ENCODE assay signal across 1 mouse cellular context in the genomic region with DNA sequence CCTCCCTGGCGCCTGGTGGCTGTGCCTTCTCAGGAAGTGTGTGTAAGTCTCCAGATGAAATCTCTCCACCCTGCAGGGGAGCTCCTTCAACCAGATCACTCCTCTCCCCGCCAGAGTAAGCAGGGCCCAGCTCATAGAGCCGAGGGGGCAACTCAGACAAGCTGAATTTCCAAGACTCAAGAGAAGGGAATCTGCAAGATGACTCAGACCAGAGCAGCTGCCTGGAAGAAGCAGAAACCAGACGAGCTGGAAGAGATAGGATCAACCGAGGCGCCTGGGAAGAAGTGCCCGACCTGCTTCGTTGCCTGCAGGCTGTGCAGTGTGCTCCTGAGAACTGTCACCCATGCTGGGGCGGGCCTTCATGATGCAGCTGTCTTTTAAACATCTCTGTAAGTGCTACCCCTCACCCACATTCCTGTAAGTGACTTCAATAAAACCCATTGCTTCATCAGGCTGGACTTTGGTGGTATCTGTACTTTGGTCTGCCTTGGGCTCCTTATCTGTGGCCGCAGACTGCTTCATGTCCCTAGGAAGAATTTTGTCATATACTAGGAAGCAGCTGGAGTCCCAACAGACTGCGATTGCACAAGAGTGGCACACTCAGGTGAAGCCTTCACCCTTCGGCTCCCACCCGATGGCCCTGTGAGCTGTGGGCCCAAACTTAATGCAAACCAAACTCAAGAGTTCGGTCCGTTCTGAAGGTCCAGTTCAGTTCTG.
TF ChIP-seq lines count a peak whose summit lies in the region.

No protein-coding gene starts in this region.

TF ChIP-seq in MEL, 35 proteins besides CTCF, POLR2A, EP300 and RAD21 (continued from another document):
- TF ChIP-seq POLR2AphosphoS5 (IDR thresholded peaks at IDR 0.05; ENCODE audit: borderline replicate concordance, low read depth, low read length) = no peak
- TF ChIP-seq GATA1 (IDR thresholded peaks at IDR 0.05; ENCODE audit: low read depth, low read length) = peak; percentile 3; the same call in 1 of the 2 replicates
- TF ChIP-seq MXI1 (IDR thresholded peaks at IDR 0.05; ENCODE audit: low read depth, low read length) = no peak; the same call in 1 of the 2 replicates
- TF ChIP-seq E2F4 (IDR thresholded peaks at IDR 0.05; ENCODE audit: borderline replicate concordance, low read depth, low read length) = no peak
- no peak for TF ChIP-seq ZNF384 (IDR thresholded peaks at IDR 0.05; ENCODE audit: low read depth, low read length)
- no peak for TF ChIP-seq JUND (IDR thresholded peaks at IDR 0.05; ENCODE audit: low read depth, low read length)
- no peak for TF ChIP-seq GABPA (IDR thresholded peaks at IDR 0.05; ENCODE audit: low read depth, low read length)
- TF ChIP-seq MAX (IDR thresholded peaks at IDR 0.05; ENCODE audit: low read length) = no peak
- TF ChIP-seq SIN3A (IDR thresholded peaks at IDR 0.05; ENCODE audit: low read length) = no peak
- TF ChIP-seq NRF1 (IDR thresholded peaks at IDR 0.05; ENCODE audit: insufficient read depth, low read depth, low read length, poor library complexity, severe bottlenecking) = no peak
- TF ChIP-seq ZC3H11A (IDR thresholded peaks at IDR 0.05; ENCODE audit: low read depth, low read length) = no peak
- TF ChIP-seq TAL1 (IDR thresholded peaks at IDR 0.05; ENCODE audit: low read length) = peak; percentile 61
- no peak for TF ChIP-seq BHLHE40 (IDR thresholded peaks at IDR 0.05; ENCODE audit: borderline replicate concordance, low read depth, low read length)
